Mouse (Mus musculus) thymus, adult 18-20 months (tissue): Measurements from ENCODE around the gene Ppp3r2.
A peak's percentile ranks its signal among the peaks of the same experiment; 100 is the strongest.

Source experiments
- DNase-seq, 2 experiments: peaks; one replicate each; pipeline ENCODE4 v3.0.0; 2022; ENCODE audit warnings: mixed read lengths in 2 of 2

The Ppp3r2 gene

GRCm38 (mm10) chr4:49681812-49682211, at the start of gene Ppp3r2:
Gene Ppp3r2, minus strand, starts transcription at chr4:49682024.
- no peak for DNase-seq

GRCm38 (mm10) chr4:49729326-49729725, 47.5 kb upstream of the Ppp3r2 start:
- DNase-seq, result no peak

- no peak for DNase-seq
Measured at GRCm38 (mm10) chr4:49723908-49724307, 42.1 kb upstream of the Ppp3r2 start.

- no peak for DNase-seq
Measured at GRCm38 (mm10) chr4:49691405-49692194, 9.8 kb upstream of the Ppp3r2 start.

GRCm38 (mm10) chr4:49688594-49689288, 6.9 kb upstream of the Ppp3r2 start:
- DNase-seq, result no peak

- DNase-seq, result no peak
Measured at GRCm38 (mm10) chr4:49680171-49680875, 1.5 kb downstream of the Ppp3r2 start.

- no peak for DNase-seq
Measured at GRCm38 (mm10) chr4:49676790-49677189, 5.0 kb downstream of the Ppp3r2 start.

- DNase-seq, result no peak
Measured at GRCm38 (mm10) chr4:49676071-49676470, 5.8 kb downstream of the Ppp3r2 start.

GRCm38 (mm10) chr4:49664850-49665249, 17.0 kb downstream of the Ppp3r2 start:
- DNase-seq, result no peak

GRCm38 (mm10) chr4:49662231-49662630, 19.6 kb downstream of the Ppp3r2 start:
- no peak for DNase-seq

- no peak for DNase-seq
Measured at GRCm38 (mm10) chr4:49661664-49662063, 20.2 kb downstream of the Ppp3r2 start.

- no peak for DNase-seq
Measured at GRCm38 (mm10) chr4:49659421-49659820, 22.4 kb downstream of the Ppp3r2 start.

GRCm38 (mm10) chr4:49639913-49640312, 41.9 kb downstream of the Ppp3r2 start:
- no peak for DNase-seq

- no peak for DNase-seq
Measured at GRCm38 (mm10) chr4:49637821-49638220, 44.0 kb downstream of the Ppp3r2 start.

- no peak for DNase-seq
Measured at GRCm38 (mm10) chr4:49632139-49632481, 49.7 kb downstream of the Ppp3r2 start.

- DNase-seq, result peak; percentile 89 to 93
Measured at GRCm38 (mm10) chr4:49631319-49632138, 50.3 kb downstream of the Ppp3r2 start, which contains the start of gene Rnf20. Gene Rnf20, plus strand, starts transcription at chr4:49632006.

GRCm38 (mm10) chr4:49628941-49629340, 52.9 kb downstream of the Ppp3r2 start:
- DNase-seq, result no peak
